Mouse (Mus musculus): Measurements from ENCODE around the gene Ifit2. TPM values are rescaled to one million over a fixed set of nuclear protein-coding genes. Genes with fewer than 3 reads are reported as not detected.

Gene Ifit2
- total and polyA plus RNA-seq, 3 experiments = 0.69 to 2.7 TPM; not detected in 1

GRCm38 (mm10) chr19:34596811-34597210 is 46.3 kb downstream of the Ifit2 start:
- Histone ChIP-seq H3K4me3 (ENCODE audit: control insufficient read depth in 1 of 2, insufficient read depth in 1 of 2, low read depth in 2 of 2, low read length in 2 of 2) (no peak overlapping the region), H3K9me3 (replicated peaks; ENCODE audit: insufficient read depth, low read length) (no peaks in the 10 kb centered on the region), H3K79me2 (ENCODE audit: control insufficient read depth, insufficient read depth, low read length, poor library complexity) (no peaks in the 10 kb centered on the region), H3K27ac (ENCODE audit: control insufficient read depth, low read depth, low read length) (no peak overlapping the region), H3K9ac (ENCODE audit: control insufficient read depth, low read depth, low read length, poor library complexity, severe bottlenecking) (no peak overlapping the region), H3K4me1 (ENCODE audit: control insufficient read depth in 1 of 2, insufficient read depth in 2 of 2, low read length in 2 of 2) (peaks cover 3 to 10% of the 10 kb centered on the region in 2 experiments; a peak in 3 of 4 replicates), H3K27me3 (ENCODE audit: control insufficient read depth in 1 of 2, insufficient read depth in 2 of 2, low read length in 2 of 2) (peaks cover 0 to 2% of the 10 kb centered on the region in 2 experiments; a peak in 1 of 4 replicates), H3K36me3 (ENCODE audit: control insufficient read depth in 1 of 2, insufficient read depth in 2 of 2, low read length in 2 of 2) (peaks cover 0 to 9% of the 10 kb centered on the region in 2 experiments; a peak in 1 of 4 replicates)
- TF ChIP-seq MYC (IDR thresholded peaks at IDR 0.05; ENCODE audit: low read depth, low read length) (no peak), RAD21 (IDR thresholded peaks at IDR 0.05; ENCODE audit: low read depth, low read length) (no peak), ELF1 (IDR thresholded peaks at IDR 0.05; ENCODE audit: low read depth, low read length) (no peak), TCF12 (IDR thresholded peaks at IDR 0.05; ENCODE audit: low read depth, low read length) (no peak), POLR2AphosphoS5 (IDR thresholded peaks at IDR 0.05; ENCODE audit: borderline replicate concordance, low read depth, low read length) (no peak), E2F4 (IDR thresholded peaks at IDR 0.05; ENCODE audit: borderline replicate concordance, low read depth, low read length) (no peak), SIN3A (IDR thresholded peaks at IDR 0.05; ENCODE audit: low read length) (no peak), KAT2A (conservative IDR thresholded peaks at IDR 0.05; ENCODE audit: low read depth, low read length) (no peak), MAZ (IDR thresholded peaks at IDR 0.05; ENCODE audit: low read depth, low read length) (no peak), EP300 (IDR thresholded peaks at IDR 0.05; ENCODE audit: low read depth in 1 of 2, low read length in 2 of 2) (no peak), POLR2AphosphoS2 (IDR thresholded peaks at IDR 0.05; ENCODE audit: low read length) (no peak), GATA1 (IDR thresholded peaks at IDR 0.05; ENCODE audit: low read depth, low read length) (no peak)
- DNase-seq (ENCODE audit: low read depth, low spot score) = peak; percentile 60

GRCm38 (mm10) chr19:34598341-34598740 is 47.8 kb downstream of the Ifit2 start:
- TF ChIP-seq EP300 (IDR thresholded peaks at IDR 0.05; ENCODE audit: low read depth in 1 of 2, low read length in 2 of 2) (peak in 1 of 2 experiments; percentile 65; a peak in 2 of 4 replicates), TBP (IDR thresholded peaks at IDR 0.05; ENCODE audit: low read depth, low read length) (no peak), HCFC1 (IDR thresholded peaks at IDR 0.05; ENCODE audit: low read depth, low read length) (no peak), NELFE (IDR thresholded peaks at IDR 0.05; ENCODE audit: low read depth, low read length) (no peak), MAFK (IDR thresholded peaks at IDR 0.05; ENCODE audit: borderline replicate concordance, low read depth, low read length) (no peak), ELF1 (IDR thresholded peaks at IDR 0.05; ENCODE audit: low read depth, low read length) (0 out of 2 replicates have a peak, but pooled peaks have one; percentile 13), ZKSCAN1 (IDR thresholded peaks at IDR 0.05; ENCODE audit: low read depth, low read length) (no peak), NRF1 (IDR thresholded peaks at IDR 0.05; ENCODE audit: insufficient read depth, low read depth, low read length, poor library complexity, severe bottlenecking) (no peak), POLR2A (IDR thresholded peaks at IDR 0.05; ENCODE audit: control insufficient read depth in 1 of 2, insufficient read depth in 1 of 2, low read depth in 1 of 2, low read length in 2 of 2, poor library complexity in 1 of 2) (no peak), CTCF (IDR thresholded peaks at IDR 0.05 in 2 of 3, conservative IDR thresholded peaks at IDR 0.05 in 1 of 3; ENCODE audit: control insufficient read depth in 1 of 3, insufficient read depth in 1 of 3, low read depth in 2 of 3, low read length in 3 of 3, poor library complexity in 1 of 3, severe bottlenecking in 1 of 3) (no peak), MAZ (IDR thresholded peaks at IDR 0.05; ENCODE audit: low read depth, low read length) (no peak), ETS1 (IDR thresholded peaks at IDR 0.05; ENCODE audit: low read depth, low read length) (0 out of 2 replicates have a peak, but pooled peaks have one; percentile 20), MXI1 (IDR thresholded peaks at IDR 0.05; ENCODE audit: low read depth, low read length) (no peak), E2F4 (IDR thresholded peaks at IDR 0.05; ENCODE audit: borderline replicate concordance, low read depth, low read length) (no peak), RCOR1 (IDR thresholded peaks at IDR 0.05; ENCODE audit: low read depth, low read length) (no peak), TAL1 (IDR thresholded peaks at IDR 0.05; ENCODE audit: low read length) (no peak), SIN3A (IDR thresholded peaks at IDR 0.05; ENCODE audit: low read length) (no peak)
- Histone ChIP-seq H3K9me3 (replicated peaks; ENCODE audit: insufficient read depth, low read length) (no peaks in the 10 kb centered on the region), H3K9ac (ENCODE audit: control insufficient read depth, low read depth, low read length, poor library complexity, severe bottlenecking) (no peak overlapping the region), H3K4me1 (ENCODE audit: control insufficient read depth in 1 of 2, insufficient read depth in 2 of 2, low read length in 2 of 2) (peaks cover 3 to 13% of the 10 kb centered on the region in 2 experiments; a peak in 3 of 4 replicates), H3K79me2 (ENCODE audit: control insufficient read depth, insufficient read depth, low read length, poor library complexity) (no peaks in the 10 kb centered on the region), H3K27me3 (ENCODE audit: control insufficient read depth in 1 of 2, insufficient read depth in 2 of 2, low read length in 2 of 2) (peaks cover 0 to 2% of the 10 kb centered on the region in 2 experiments; a peak in 1 of 4 replicates), H3K36me3 (ENCODE audit: control insufficient read depth in 1 of 2, insufficient read depth in 2 of 2, low read length in 2 of 2) (peaks cover 0 to 9% of the 10 kb centered on the region in 2 experiments; a peak in 1 of 4 replicates), H3K27ac (ENCODE audit: control insufficient read depth, low read depth, low read length) (no peak overlapping the region), H3K4me3 (ENCODE audit: control insufficient read depth in 1 of 2, insufficient read depth in 1 of 2, low read depth in 2 of 2, low read length in 2 of 2) (no peak overlapping the region)
- DNase-seq (ENCODE audit: low read depth, low spot score) = peak; percentile 43

All from MEL (cell line).